ENCODE assay signal across 9 mouse cellular contexts in genomic region chr8:117863837-117864236, GRCm38 (mm10).
DNase-seq lines count a peak whose midpoint lies in the region; ATAC-seq and TF ChIP-seq lines count a peak whose summit lies in the region.
"Had no signal": no experiment of that assay in that cellular context is flagged by ENCODE, and none has a peak within 500 bp of the region (broad histone marks: within the 10 kb centered on the region; RNA-seq: fewer than 3 reads in every experiment).

No protein-coding gene starts in this region.

- no peaks in the 10 kb centered on the region for H3K36me3 ChIP-seq in forebrain, embryonic 11.5 days (ENCODE audit: control insufficient read depth, insufficient read depth, low read length)
- H3K36me3 ChIP-seq in forebrain, embryonic 12.5 days (replicated peaks), result no peaks in the 10 kb centered on the region
- no peaks in the 10 kb centered on the region for H3K36me3 ChIP-seq in lung, postnatal 0 days (ENCODE audit: insufficient read depth, low read length)
- H3K36me3 ChIP-seq in stomach, postnatal 0 days (ENCODE audit: control insufficient read depth, insufficient read depth, low read length), result no peaks in the 10 kb centered on the region
- H3K36me3 ChIP-seq: limb, embryonic 13.5 days had no signal

- H3K27me3 ChIP-seq in forebrain, embryonic 11.5 days (ENCODE audit: control insufficient read depth, insufficient read depth, low read length), result no peaks in the 10 kb centered on the region
- 0 out of 2 replicates have a peak, but pooled peaks cover 4% of the 10 kb centered on the region for H3K27me3 ChIP-seq in forebrain, embryonic 12.5 days
- H3K27me3 ChIP-seq in lung, postnatal 0 days (replicated peaks; ENCODE audit: insufficient read depth, low read length), result no peaks in the 10 kb centered on the region
- no peaks in the 10 kb centered on the region for H3K27me3 ChIP-seq in stomach, postnatal 0 days (ENCODE audit: control insufficient read depth, insufficient read depth, low read length)

- TF ChIP-seq CTCF in lung, postnatal 0 days (IDR thresholded peaks at IDR 0.05), result peak; percentile 86
- peak; percentile 85 for TF ChIP-seq CTCF in stomach, postnatal 0 days (IDR thresholded peaks at IDR 0.05; ENCODE audit: low read depth)

- ATAC-seq in forebrain, embryonic 11.5 days (replicated peaks; ENCODE audit: low FRiP score), result no peak
- ATAC-seq in forebrain, embryonic 12.5 days (ENCODE audit: low FRiP score), result no peak
- peak; percentile 43; the same call in 1 of the 2 replicates for ATAC-seq in lung, postnatal 0 days
- ATAC-seq in stomach, postnatal 0 days (ENCODE audit: low FRiP score, low TSS enrichment), result peak; percentile 77

- H3K27ac ChIP-seq in forebrain, embryonic 11.5 days (ENCODE audit: low read depth, low read length), result no peak overlapping the region
- H3K27ac ChIP-seq in forebrain, embryonic 12.5 days, result no peak overlapping the region
- no peak overlapping the region for H3K27ac ChIP-seq in lung, postnatal 0 days (ENCODE audit: low read length)
- no peak overlapping the region for H3K27ac ChIP-seq in stomach, postnatal 0 days (replicated peaks)
- H3K27ac ChIP-seq: limb, embryonic 13.5 days had no signal

- no peak overlapping the region for H3K4me3 ChIP-seq in forebrain, embryonic 11.5 days (ENCODE audit: low read depth, low read length)
- no peak overlapping the region for H3K4me3 ChIP-seq in forebrain, embryonic 12.5 days (replicated peaks)
- no peak overlapping the region for H3K4me3 ChIP-seq in lung, postnatal 0 days (ENCODE audit: low read depth, low read length)
- no peak overlapping the region for H3K4me3 ChIP-seq in stomach, postnatal 0 days (ENCODE audit: low read depth, low read length)
- H3K4me3 ChIP-seq: limb, embryonic 13.5 days had no signal

- DNase-seq in forebrain, embryonic 11.5 days (ENCODE audit: low spot score), result peak; percentile 80
- peak; percentile 49 for DNase-seq in 416B (ENCODE audit: low read depth)
- DNase-seq in adrenal gland, postnatal 14 days, result peak; percentile 71
- DNase-seq in forelimb bud, embryonic 11.5 days (ENCODE audit: low read depth, low spot score), result peak; percentile 58
- peak; percentile 61 to 80 for DNase-seq in kidney, postnatal 25 days
- peak; percentile 65 for DNase-seq in lung, postnatal 0 days (ENCODE audit: low spot score)
- DNase-seq in stomach, postnatal 0 days (ENCODE audit: low spot score), result peak; percentile 84

- 46% methylated on average over 2 of the region's 2 CpGs for WGBS in forebrain, embryonic 11.5 days
- WGBS in forebrain, embryonic 12.5 days, result 46% methylated on average over 2 of the region's 2 CpGs
- 26% methylated on average over 2 of the region's 2 CpGs for WGBS in lung, postnatal 0 days
- 40% methylated on average over 2 of the region's 2 CpGs for WGBS in stomach, postnatal 0 days

- H3K9me3 ChIP-seq in forebrain, embryonic 11.5 days (ENCODE audit: control insufficient read depth, low read length), result no peaks in the 10 kb centered on the region
- H3K9me3 ChIP-seq in forebrain, embryonic 12.5 days, result no peaks in the 10 kb centered on the region
- no peaks in the 10 kb centered on the region for H3K9me3 ChIP-seq in lung, postnatal 0 days (ENCODE audit: low read length)
- H3K9me3 ChIP-seq in stomach, postnatal 0 days (ENCODE audit: control insufficient read depth, low read length), result no peaks in the 10 kb centered on the region
- H3K9me3 ChIP-seq: limb, embryonic 13.5 days had no signal

- no peak for TF ChIP-seq EP300 in lung, postnatal 0 days (IDR thresholded peaks at IDR 0.05)
- TF ChIP-seq EP300 in stomach, postnatal 0 days (optimal IDR thresholded peaks at IDR 0.05), result no peak

- H3K4me1 ChIP-seq in forebrain, embryonic 11.5 days (replicated peaks; ENCODE audit: control insufficient read depth, insufficient read depth, low read length), result 0 out of 2 replicates have a peak, but pooled peaks cover 5% of the 10 kb centered on the region
- H3K4me1 ChIP-seq in forebrain, embryonic 12.5 days, result peaks cover 19% of the 10 kb centered on the region
- H3K4me1 ChIP-seq in lung, postnatal 0 days (ENCODE audit: insufficient read depth, low read depth, low read length), result no peaks in the 10 kb centered on the region
- no peaks in the 10 kb centered on the region for H3K4me1 ChIP-seq in stomach, postnatal 0 days (replicated peaks; ENCODE audit: control insufficient read depth, insufficient read depth)

- H3K9ac ChIP-seq in forebrain, embryonic 11.5 days (ENCODE audit: low read length), result no peak overlapping the region
- H3K9ac ChIP-seq in forebrain, embryonic 12.5 days, result no peak overlapping the region
- no peak overlapping the region for H3K9ac ChIP-seq in lung, postnatal 0 days (replicated peaks; ENCODE audit: low read depth)
- H3K9ac ChIP-seq in stomach, postnatal 0 days (ENCODE audit: low read length), result no peak overlapping the region
- H3K9ac ChIP-seq: limb, embryonic 13.5 days had no signal

- no peak overlapping the region for H3K4me2 ChIP-seq in forebrain, embryonic 11.5 days (ENCODE audit: low read depth, low read length, severe bottlenecking)
- no peak overlapping the region for H3K4me2 ChIP-seq in forebrain, embryonic 12.5 days
- H3K4me2 ChIP-seq in lung, postnatal 0 days (replicated peaks; ENCODE audit: low read depth, low read length), result no peak overlapping the region
- H3K4me2 ChIP-seq in stomach, postnatal 0 days (replicated peaks; ENCODE audit: low read depth), result no peak overlapping the region
- H3K4me2 ChIP-seq: limb, embryonic 13.5 days had no signal

Comparison
In these comparisons a context has a peak if more than half of its experiments do, and no peak if none do; other contexts are left out.
1. ATAC-seq: peak in lung, postnatal 0 days (single experiment) and stomach, postnatal 0 days (single experiment); none in forebrain, embryonic 11.5 days (single experiment) and forebrain, embryonic 12.5 days (single experiment).
2. Peak in every context shown above with its lines, with median percentiles within 50 percentile points of each other: DNase-seq.